Mouse (Mus musculus): ENCODE results near the gene Smim10l1. TPM values are rescaled to one million over a fixed set of nuclear protein-coding genes. Genes with fewer than 3 reads are reported as not detected.

The Smim10l1 gene
- 22.8 TPM for polyA plus RNA-seq (2014; fragmentation: Illumina TruSeq; extraction: RNeasy Lipid Tissue Mini Kit (QIAGEN cat#74804); ENCODE audit: low read depth, low replicate concordance)

GRCm38 (mm10) chr6:133104609-133104921 lies at the start of gene Smim10l1:
Smim10l1 (plus strand) TSS chr6:133104909.

GRCm38 (mm10) chr6:133055716-133056115 lies 49.0 kb upstream of the Smim10l1 start, which contains the start of gene Tas2r140:
Tas2r140 (minus strand) TSS chr6:133055816.

Other genes starting within 250 kb of the Smim10l1 start
- gene Tas2r116, start 249.5 kb upstream of the Smim10l1 start, polyA plus RNA-seq (2014; fragmentation: Illumina TruSeq; extraction: RNeasy Lipid Tissue Mini Kit (QIAGEN cat#74804); ENCODE audit: low read depth, low replicate concordance), result not detected
- gene Tas2r110, start 236.9 kb upstream of the Smim10l1 start, polyA plus RNA-seq (2014; fragmentation: Illumina TruSeq; extraction: RNeasy Lipid Tissue Mini Kit (QIAGEN cat#74804); ENCODE audit: low read depth, low replicate concordance), result not detected
- gene Tas2r113, start 211.9 kb upstream of the Smim10l1 start, polyA plus RNA-seq (2014; fragmentation: Illumina TruSeq; extraction: RNeasy Lipid Tissue Mini Kit (QIAGEN cat#74804); ENCODE audit: low read depth, low replicate concordance), result not detected
- gene Tas2r125, start 195.3 kb upstream of the Smim10l1 start, polyA plus RNA-seq (2014; fragmentation: Illumina TruSeq; extraction: RNeasy Lipid Tissue Mini Kit (QIAGEN cat#74804); ENCODE audit: low read depth, low replicate concordance), result 0.39 TPM
- not detected for gene Tas2r129, start 153.8 kb upstream of the Smim10l1 start, polyA plus RNA-seq (2014; fragmentation: Illumina TruSeq; extraction: RNeasy Lipid Tissue Mini Kit (QIAGEN cat#74804); ENCODE audit: low read depth, low replicate concordance)
- not detected for gene Tas2r131, start 147.0 kb upstream of the Smim10l1 start, polyA plus RNA-seq (2014; fragmentation: Illumina TruSeq; extraction: RNeasy Lipid Tissue Mini Kit (QIAGEN cat#74804); ENCODE audit: low read depth, low replicate concordance)
- gene Tas2r109, start 123.9 kb upstream of the Smim10l1 start, polyA plus RNA-seq (2014; fragmentation: Illumina TruSeq; extraction: RNeasy Lipid Tissue Mini Kit (QIAGEN cat#74804); ENCODE audit: low read depth, low replicate concordance), result not detected
- gene Tas2r103, start 67.8 kb upstream of the Smim10l1 start, polyA plus RNA-seq (2014; fragmentation: Illumina TruSeq; extraction: RNeasy Lipid Tissue Mini Kit (QIAGEN cat#74804); ENCODE audit: low read depth, low replicate concordance), result 0.32 TPM
- 0.81 TPM for gene Tas2r140, start 49.1 kb upstream of the Smim10l1 start, polyA plus RNA-seq (2014; fragmentation: Illumina TruSeq; extraction: RNeasy Lipid Tissue Mini Kit (QIAGEN cat#74804); ENCODE audit: low read depth, low replicate concordance)
- not detected for gene 5530400C23Rik, start 187.3 kb downstream of the Smim10l1 start, polyA plus RNA-seq (2014; fragmentation: Illumina TruSeq; extraction: RNeasy Lipid Tissue Mini Kit (QIAGEN cat#74804); ENCODE audit: low read depth, low replicate concordance)

Measured in testis, adult 10 weeks (tissue).